In genomic region chr11:116106963-116107776, GRCm38 (mm10) we compare ENCODE assay signal across 9 mouse cellular contexts. TPM values are rescaled to one million over a fixed set of nuclear protein-coding genes. Genes with fewer than 3 reads are reported as not detected.
DNase-seq lines count a peak whose midpoint lies in the region; ATAC-seq and TF ChIP-seq lines count a peak whose summit lies in the region.
"Had no signal": no experiment of that assay in that cellular context is flagged by ENCODE, and none has a peak within 500 bp of the region (broad histone marks: within the 10 kb centered on the region; RNA-seq: fewer than 3 reads in every experiment).

No protein-coding gene starts in this region.

- ATAC-seq in hindbrain, postnatal 0 days = no peak
- ATAC-seq in hindbrain, embryonic 14.5 days (ENCODE audit: low FRiP score) = no peak

- TF ChIP-seq CTCF in hindbrain, postnatal 0 days (IDR thresholded peaks at IDR 0.05; ENCODE audit: low read depth) = peak; percentile 36
- peak; percentile 35; the same call in 1 of the 2 replicates for TF ChIP-seq CTCF in kidney, adult 2 months (conservative IDR thresholded peaks at IDR 0.05; ENCODE audit: insufficient read depth, insufficient read length, low read depth, low read length)

- no peak overlapping the region for H3K27ac ChIP-seq in hindbrain, postnatal 0 days
- no peak overlapping the region for H3K27ac ChIP-seq in hindbrain, embryonic 14.5 days
- 0 out of 2 replicates have a peak overlapping the region, but pooled peaks have one; percentile 5 for H3K27ac ChIP-seq in brown adipose tissue, adult 24 weeks (replicated peaks; ENCODE audit: low read depth, low read length)
- H3K27ac ChIP-seq in kidney, adult 2 months (ENCODE audit: insufficient read depth, low read depth, low read length) = peak overlapping the region; percentile 91
- H3K27ac ChIP-seq: macrophage had no signal

- TF ChIP-seq POLR2A in kidney, adult 2 months (IDR thresholded peaks at IDR 0.05; ENCODE audit: low read depth, low read length) = no peak
- peak; percentile 47 for TF ChIP-seq POLR2A in myocyte (IDR thresholded peaks at IDR 0.05; ENCODE audit: insufficient read length, low read depth)

- intact Hi-C loops in left cerebral cortex, postnatal 14 days (cut with DNase I) = no loop called here

- no peaks in the 10 kb centered on the region for H3K9me3 ChIP-seq in hindbrain, postnatal 0 days (ENCODE audit: low read length)
- H3K9me3 ChIP-seq in hindbrain, embryonic 14.5 days (ENCODE audit: control insufficient read depth, low read length) = no peaks in the 10 kb centered on the region

- 0 out of 2 replicates have a peak overlapping the region, but pooled peaks have one; percentile 1 for H3K9ac ChIP-seq in hindbrain, postnatal 0 days (replicated peaks; ENCODE audit: low read length)
- no peak overlapping the region for H3K9ac ChIP-seq in hindbrain, embryonic 14.5 days

- WGBS in hindbrain, postnatal 0 days = 24% methylated on average over 14 of the region's 14 CpGs
- WGBS in hindbrain, embryonic 14.5 days = 17% methylated on average over 13 of the region's 14 CpGs
- WGBS in kidney, adult 2 months = 30% methylated on average over 14 of the region's 14 CpGs

- no peak overlapping the region for H3K4me3 ChIP-seq in hindbrain, postnatal 0 days (ENCODE audit: low read length)
- H3K4me3 ChIP-seq in hindbrain, embryonic 14.5 days (replicated peaks; ENCODE audit: low read length) = no peak overlapping the region
- H3K4me3 ChIP-seq in brown adipose tissue, adult 24 weeks (ENCODE audit: insufficient read depth, low read depth, low read length) = peak overlapping the region; percentile 82
- peak overlapping the region; percentile 90 for H3K4me3 ChIP-seq in kidney, adult 2 months (ENCODE audit: insufficient read depth, low read depth, low read length)
- peak overlapping the region; percentile 78 for H3K4me3 ChIP-seq in myocyte

- H3K79me2 ChIP-seq in myocyte (ENCODE audit: control insufficient read depth, insufficient read depth) = peaks cover 11% of the 10 kb centered on the region

- DNase-seq in hindbrain, postnatal 0 days (ENCODE audit: low spot score) = no peak
- DNase-seq in hindbrain, embryonic 14.5 days (ENCODE audit: low spot score) = no peak
- DNase-seq in kidney, adult 2 months = peak; percentile 56
- DNase-seq in layer of hippocampus, adult 11-12 months (ENCODE audit: low spot score) = no peak
- DNase-seq in ovary, postnatal 14 days (ENCODE audit: low spot score) = no peak
- no peak for DNase-seq in left cerebral cortex, postnatal 14 days (ENCODE audit: low spot score in 2 of 2)

- H3K36me3 ChIP-seq in hindbrain, postnatal 0 days (ENCODE audit: insufficient read depth, low read length) = no peaks in the 10 kb centered on the region
- H3K36me3 ChIP-seq in hindbrain, embryonic 14.5 days (replicated peaks; ENCODE audit: control insufficient read depth, insufficient read depth) = no peaks in the 10 kb centered on the region
- H3K36me3 ChIP-seq in kidney, adult 2 months (ENCODE audit: control insufficient read depth, insufficient read depth, low read length) = peaks cover 2% of the 10 kb centered on the region; the same call in 1 of the 2 replicates
- no peaks in the 10 kb centered on the region for H3K36me3 ChIP-seq in myocyte (ENCODE audit: control insufficient read depth, insufficient read depth)

- H3K4me1 ChIP-seq in hindbrain, postnatal 0 days (ENCODE audit: insufficient read depth, low read length) = 0 out of 2 replicates have a peak, but pooled peaks cover 15% of the 10 kb centered on the region
- peaks cover 39% of the 10 kb centered on the region for H3K4me1 ChIP-seq in hindbrain, embryonic 14.5 days (replicated peaks; ENCODE audit: control insufficient read depth, insufficient read depth, low read length)
- H3K4me1 ChIP-seq in brown adipose tissue, adult 24 weeks (ENCODE audit: control insufficient read depth, insufficient read depth, insufficient read length, low read length) = peaks cover 25% of the 10 kb centered on the region
- peaks cover 43% of the 10 kb centered on the region for H3K4me1 ChIP-seq in kidney, adult 2 months (ENCODE audit: control insufficient read depth, insufficient read depth, low read length)

- peak overlapping the region; percentile 59 for H3K4me2 ChIP-seq in hindbrain, postnatal 0 days (ENCODE audit: low read depth, low read length)
- no peak overlapping the region for H3K4me2 ChIP-seq in hindbrain, embryonic 14.5 days (replicated peaks)
- H3K4me2 ChIP-seq in myocyte (ENCODE audit: low read depth) = peak overlapping the region; percentile 92

- H3K27me3 ChIP-seq in hindbrain, postnatal 0 days (ENCODE audit: insufficient read depth, low read length) = peaks cover 33% of the 10 kb centered on the region
- peaks cover 67% of the 10 kb centered on the region for H3K27me3 ChIP-seq in hindbrain, embryonic 14.5 days (ENCODE audit: control insufficient read depth, insufficient read depth, low read length)
- H3K27me3 ChIP-seq in kidney, adult 2 months (replicated peaks; ENCODE audit: control insufficient read depth, insufficient read depth, low read length) = no peaks in the 10 kb centered on the region
- no peaks in the 10 kb centered on the region for H3K27me3 ChIP-seq in myocyte (ENCODE audit: control insufficient read depth, insufficient read depth, insufficient read length)

- peak overlapping the region; percentile 5 for H3ac ChIP-seq in myocyte (ENCODE audit: control insufficient read depth, insufficient read length)

TF ChIP-seq in myocyte, 11 proteins besides CTCF, POLR2A, EP300 and RAD21:
- no peak for TF ChIP-seq REST (IDR thresholded peaks at IDR 0.05; ENCODE audit: insufficient read depth, insufficient read length)
- no peak for TF ChIP-seq MYOG (IDR thresholded peaks at IDR 0.05; ENCODE audit: control insufficient read depth in 1 of 3, insufficient read depth in 1 of 3, insufficient read length in 2 of 3, low read depth in 2 of 3)
- TF ChIP-seq USF1 (IDR thresholded peaks at IDR 0.05; ENCODE audit: low read depth) = no peak
- TF ChIP-seq MYOD1 (IDR thresholded peaks at IDR 0.05; ENCODE audit: control insufficient read depth in 1 of 3, insufficient read length in 2 of 3, low read depth in 2 of 3) = peak in 1 of 3 experiments; percentile 45
- no peak for TF ChIP-seq CEBPB (IDR thresholded peaks at IDR 0.05; ENCODE audit: insufficient read depth, poor library complexity, severe bottlenecking)
TF ChIP-seq in myocyte: peak in this region for 1.

RNA-seq across cellular contexts. Expression of gene Trim47, which starts 19.8 kb away (rescaled TPM):
- 14.2 and 17.0 TPM in 2 replicates for total RNA-seq in hindbrain, postnatal 0 days (2014; rRNA removed)
- 9.5 and 10.1 TPM in 2 replicates for polyA plus RNA-seq in hindbrain, postnatal 0 days (2015; fragmentation: Nextera tagmentation; extraction: Ambion mirVana)
- 9.4 and 10.6 TPM in 2 replicates for polyA plus RNA-seq in hindbrain, embryonic 14.5 days (2014; fragmentation: Nextera tagmentation; extraction: Ambion mirVana)
- 4.6 and 8.3 TPM in 2 replicates for polyA plus RNA-seq in brown adipose tissue, adult 24 weeks (2012; ENCODE audit: insufficient read depth, insufficient read length, missing spikeins)
- polyA plus RNA-seq in kidney, adult 2 months (2012; rRNA removed) = 34.9 and 39.6 TPM in 2 replicates
- polyA plus RNA-seq in myocyte (2012; fragmentation: generic; extraction: Trizol) = 101 TPM
- total RNA-seq in left cerebral cortex, postnatal 14 days (2021) = 1 to 10 TPM; 8.7 to 9.0 TPM

RNA-seq across cellular contexts. Expression of gene Wbp2, which starts 20.4 kb away (rescaled TPM):
- total RNA-seq in hindbrain, postnatal 0 days (2014; rRNA removed) = 146 and 171 TPM in 2 replicates
- polyA plus RNA-seq in hindbrain, postnatal 0 days (2015; fragmentation: Nextera tagmentation; extraction: Ambion mirVana) = 206 and 234 TPM in 2 replicates
- polyA plus RNA-seq in hindbrain, embryonic 14.5 days (2014; fragmentation: Nextera tagmentation; extraction: Ambion mirVana) = 164 and 183 TPM in 2 replicates
- polyA plus RNA-seq in brown adipose tissue, adult 24 weeks (2012; ENCODE audit: insufficient read depth, insufficient read length, missing spikeins) = 73.7 and 124 TPM in 2 replicates
- polyA plus RNA-seq in kidney, adult 2 months (2012; rRNA removed) = 391 and 392 TPM in 2 replicates
- polyA plus RNA-seq in myocyte (2012; fragmentation: generic; extraction: Trizol) = 156 TPM
- 100 to 1,000 TPM; 278 to 292 TPM for total RNA-seq in left cerebral cortex, postnatal 14 days (2021)

RNA-seq across cellular contexts. Expression of gene Trim65, which starts 23.8 kb away (rescaled TPM):
- 8.2 and 9.6 TPM in 2 replicates for total RNA-seq in hindbrain, postnatal 0 days (2014; rRNA removed)
- 2.4 TPM in 2 replicates for polyA plus RNA-seq in hindbrain, postnatal 0 days (2015; fragmentation: Nextera tagmentation; extraction: Ambion mirVana)
- polyA plus RNA-seq in hindbrain, embryonic 14.5 days (2014; fragmentation: Nextera tagmentation; extraction: Ambion mirVana) = 2.7 and 2.9 TPM in 2 replicates
- polyA plus RNA-seq in brown adipose tissue, adult 24 weeks (2012; ENCODE audit: insufficient read depth, insufficient read length, missing spikeins) = 5.9 and 8.3 TPM in 2 replicates
- polyA plus RNA-seq in kidney, adult 2 months (2012; rRNA removed) = 9.5 and 9.6 TPM in 2 replicates
- polyA plus RNA-seq in myocyte (2012; fragmentation: generic; extraction: Trizol) = 1.9 TPM
- 1 to 10 TPM; 5.4 to 7.0 TPM for total RNA-seq in left cerebral cortex, postnatal 14 days (2021)

RNA-seq across cellular contexts. Expression of gene Unc13d, which starts 29.4 kb away (rescaled TPM):
- 0.65 and 1.3 TPM in 2 replicates for total RNA-seq in hindbrain, postnatal 0 days (2014; rRNA removed)
- polyA plus RNA-seq in hindbrain, postnatal 0 days (2015; fragmentation: Nextera tagmentation; extraction: Ambion mirVana) = 0.65 and 0.96 TPM in 2 replicates
- 0.75 and 0.83 TPM in 2 replicates for polyA plus RNA-seq in hindbrain, embryonic 14.5 days (2014; fragmentation: Nextera tagmentation; extraction: Ambion mirVana)
- not detected in 2 replicates for polyA plus RNA-seq in brown adipose tissue, adult 24 weeks (2012; ENCODE audit: insufficient read depth, insufficient read length, missing spikeins)
- polyA plus RNA-seq in kidney, adult 2 months (2012; rRNA removed) = 1.1 and 2.4 TPM in 2 replicates
- polyA plus RNA-seq in myocyte (2012; fragmentation: generic; extraction: Trizol) = 9.1 TPM
- total RNA-seq in left cerebral cortex, postnatal 14 days (2021) = under 1 TPM; 0.46 to 0.55 TPM

RNA-seq across cellular contexts. Expression of gene Mrpl38, which starts 31.5 kb away (rescaled TPM):
- 83.9 and 94.0 TPM in 2 replicates for total RNA-seq in hindbrain, postnatal 0 days (2014; rRNA removed)
- 71.9 and 73.3 TPM in 2 replicates for polyA plus RNA-seq in hindbrain, postnatal 0 days (2015; fragmentation: Nextera tagmentation; extraction: Ambion mirVana)
- polyA plus RNA-seq in hindbrain, embryonic 14.5 days (2014; fragmentation: Nextera tagmentation; extraction: Ambion mirVana) = 79.4 and 83.1 TPM in 2 replicates
- polyA plus RNA-seq in brown adipose tissue, adult 24 weeks (2012; ENCODE audit: insufficient read depth, insufficient read length, missing spikeins) = 99.5 and 121 TPM in 2 replicates
- 69.9 and 70.7 TPM in 2 replicates for polyA plus RNA-seq in kidney, adult 2 months (2012; rRNA removed)
- polyA plus RNA-seq in myocyte (2012; fragmentation: generic; extraction: Trizol) = 141 TPM
- 10 to 100 TPM; 51.1 to 56.1 TPM for total RNA-seq in left cerebral cortex, postnatal 14 days (2021)

Comparison
In these comparisons a context has a peak if more than half of its experiments do, and no peak if none do; other contexts are left out.
1. H3K27ac ChIP-seq: peak in brown adipose tissue, adult 24 weeks (single experiment) and kidney, adult 2 months (single experiment); none in hindbrain, postnatal 0 days (single experiment) and hindbrain, embryonic 14.5 days (single experiment).
2. H3K4me3 ChIP-seq: peak in brown adipose tissue, adult 24 weeks (single experiment), kidney, adult 2 months (single experiment) and myocyte (single experiment); none in hindbrain, postnatal 0 days (single experiment) and hindbrain, embryonic 14.5 days (single experiment).